In genomic region chr19:30427484-30427883, GRCm38 (mm10) we compare ENCODE assay signal across 7 mouse cellular contexts.
DNase-seq lines count a peak whose midpoint lies in the region; ATAC-seq lines count a peak whose summit lies in the region.

No protein-coding gene starts in this region.

- WGBS in hindbrain, embryonic 11.5 days: 2% methylated on average over 2 of the region's 2 CpGs
- 6% methylated on average over 2 of the region's 2 CpGs for WGBS in hindbrain, embryonic 16.5 days

- H3K9me3 ChIP-seq in hindbrain, embryonic 11.5 days (ENCODE audit: control insufficient read depth, low read length): no peaks in the 10 kb centered on the region
- no peaks in the 10 kb centered on the region for H3K9me3 ChIP-seq in hindbrain, embryonic 16.5 days (ENCODE audit: control insufficient read depth, low read length)

- no peaks in the 10 kb centered on the region for H3K36me3 ChIP-seq in hindbrain, embryonic 11.5 days (ENCODE audit: control insufficient read depth, insufficient read depth, low read length)
- H3K36me3 ChIP-seq in hindbrain, embryonic 16.5 days (ENCODE audit: control insufficient read depth, insufficient read depth, low read length): no peaks in the 10 kb centered on the region

- H3K4me1 ChIP-seq in hindbrain, embryonic 11.5 days (replicated peaks; ENCODE audit: control insufficient read depth, insufficient read depth, low read length): no peaks in the 10 kb centered on the region
- no peaks in the 10 kb centered on the region for H3K4me1 ChIP-seq in hindbrain, embryonic 16.5 days (ENCODE audit: control insufficient read depth, insufficient read depth, low read depth, low read length)

- no peak for ATAC-seq in hindbrain, embryonic 11.5 days (ENCODE audit: low FRiP score)
- no peak for ATAC-seq in hindbrain, embryonic 16.5 days

- H3K4me3 ChIP-seq in hindbrain, embryonic 11.5 days (ENCODE audit: low read depth, low read length): no peak overlapping the region
- H3K4me3 ChIP-seq in hindbrain, embryonic 16.5 days (ENCODE audit: low read length): no peak overlapping the region

- DNase-seq in hindbrain, embryonic 11.5 days (ENCODE audit: low spot score): peak; percentile 40
- peak; percentile 72 for DNase-seq in testis, postnatal 10 days (ENCODE audit: low spot score)
- no peak for DNase-seq in testis, postnatal 14 days (ENCODE audit: low spot score)
- peak; percentile 9 for DNase-seq in induced T-regulatory cell, adult 2 months (ENCODE audit: low read depth)
- peak; percentile 2 for DNase-seq in thymus, postnatal 25 days
- no peak for DNase-seq in left cerebral cortex, adult 11 months (ENCODE audit: low spot score)

- H3K27me3 ChIP-seq in hindbrain, embryonic 11.5 days (ENCODE audit: control insufficient read depth, insufficient read depth, low read length): no peaks in the 10 kb centered on the region
- no peaks in the 10 kb centered on the region for H3K27me3 ChIP-seq in hindbrain, embryonic 16.5 days (replicated peaks; ENCODE audit: control insufficient read depth, insufficient read depth, low read length)

- H3K4me2 ChIP-seq in hindbrain, embryonic 11.5 days (replicated peaks; ENCODE audit: low read depth, low read length): no peak overlapping the region
- no peak overlapping the region for H3K4me2 ChIP-seq in hindbrain, embryonic 16.5 days (ENCODE audit: low read length)

- no peak overlapping the region for H3K9ac ChIP-seq in hindbrain, embryonic 11.5 days (ENCODE audit: low read depth, low read length)
- H3K9ac ChIP-seq in hindbrain, embryonic 16.5 days (ENCODE audit: low read depth, low read length): no peak overlapping the region

- no peak overlapping the region for H3K27ac ChIP-seq in hindbrain, embryonic 11.5 days (ENCODE audit: low read depth, low read length)
- H3K27ac ChIP-seq in hindbrain, embryonic 16.5 days (ENCODE audit: low read depth, low read length): no peak overlapping the region

Comparison
In these comparisons a context has a peak if more than half of its experiments do, and no peak if none do; other contexts are left out.
1. DNase-seq: peak in hindbrain, embryonic 11.5 days (single experiment), testis, postnatal 10 days (single experiment), induced T-regulatory cell, adult 2 months (single experiment) and thymus, postnatal 25 days (single experiment); none in testis, postnatal 14 days (single experiment) and left cerebral cortex, adult 11 months (single experiment).